Mouse (Mus musculus) embryonic facial prominence, embryonic 12.5 days (tissue): ENCODE data around the gene Gstm6. TPM values are rescaled to one million over a fixed set of nuclear protein-coding genes. Genes with fewer than 3 reads are reported as not detected.
"Not testable (repeated sequence)": the region's sequence is repeated elsewhere in the genome, so short reads cannot be mapped to it uniquely, and the experiment has no call there.

Experiments
- ATAC-seq: fragments of 200-750 bp; cut with Nextera tagmentation; 2 replicates; pipeline ENCODE4 v1.8.0; 2017; ENCODE audit not compliant: insufficient number of reproducible peaks, insufficient read depth, low FRiP score, low TSS enrichment
- H3K27ac ChIP-seq: fragments of 300-500 bp; sonication (generic); 2 replicates; pipeline ENCODE4 v1.5.1; 2016; ENCODE audit warnings: mild to moderate bottlenecking
- H3K27me3 ChIP-seq: fragments of 300-500 bp; sonication (generic); 2 replicates; pipeline ENCODE4 v1.6.1; 2016; ENCODE audit warnings: mild to moderate bottlenecking, moderate library complexity
- H3K36me3 ChIP-seq: fragments of 300-500 bp; sonication (generic); 2 replicates; pipeline ENCODE4 v1.6.1; 2016; ENCODE audit warnings: mild to moderate bottlenecking
- H3K4me1 ChIP-seq: fragments of 300-500 bp; sonication (generic); 2 replicates; pipeline ENCODE4 v1.6.1; 2016
- H3K4me2 ChIP-seq: fragments of 300-500 bp; sonication (generic); replicated peaks from 2 replicates; pipeline ENCODE4 v1.6.1; 2016; ENCODE audit warnings: mild to moderate bottlenecking, moderate library complexity
- H3K4me3 ChIP-seq: fragments of 300-500 bp; sonication (generic); 2 replicates; pipeline ENCODE4 v1.5.1; 2016; ENCODE audit warnings: mild to moderate bottlenecking
- H3K9ac ChIP-seq: fragments of 300-500 bp; sonication (generic); 2 replicates; pipeline ENCODE4 v1.6.1; 2016; ENCODE audit warnings: mild to moderate bottlenecking, moderate library complexity
- H3K9me3 ChIP-seq: fragments of 300-500 bp; sonication (generic); 2 replicates; pipeline ENCODE4 v1.6.1; 2016; ENCODE audit warnings: mild to moderate bottlenecking, moderate library complexity
- WGBS: fragments of 180-500 bp; shearing (Covaris S2); methylation state at CpG from one replicate; pipeline ENCODE4 v1.1.7; 2016; 5-methylcytosine and 5-hydroxymethylcytosine counted together
- polyA plus RNA-seq: library from polyadenylated mRNA; unstranded; fragments of >200 nt; fragmentation: Nextera tagmentation; extraction: Ambion mirVana; gene quantifications from 2 replicates; pipeline ENCODE4 v1.2.1, GENCODE M21; 2016

Gene Gstm6
- 10.9 and 12.7 TPM in 2 replicates for polyA plus RNA-seq

DNA sequence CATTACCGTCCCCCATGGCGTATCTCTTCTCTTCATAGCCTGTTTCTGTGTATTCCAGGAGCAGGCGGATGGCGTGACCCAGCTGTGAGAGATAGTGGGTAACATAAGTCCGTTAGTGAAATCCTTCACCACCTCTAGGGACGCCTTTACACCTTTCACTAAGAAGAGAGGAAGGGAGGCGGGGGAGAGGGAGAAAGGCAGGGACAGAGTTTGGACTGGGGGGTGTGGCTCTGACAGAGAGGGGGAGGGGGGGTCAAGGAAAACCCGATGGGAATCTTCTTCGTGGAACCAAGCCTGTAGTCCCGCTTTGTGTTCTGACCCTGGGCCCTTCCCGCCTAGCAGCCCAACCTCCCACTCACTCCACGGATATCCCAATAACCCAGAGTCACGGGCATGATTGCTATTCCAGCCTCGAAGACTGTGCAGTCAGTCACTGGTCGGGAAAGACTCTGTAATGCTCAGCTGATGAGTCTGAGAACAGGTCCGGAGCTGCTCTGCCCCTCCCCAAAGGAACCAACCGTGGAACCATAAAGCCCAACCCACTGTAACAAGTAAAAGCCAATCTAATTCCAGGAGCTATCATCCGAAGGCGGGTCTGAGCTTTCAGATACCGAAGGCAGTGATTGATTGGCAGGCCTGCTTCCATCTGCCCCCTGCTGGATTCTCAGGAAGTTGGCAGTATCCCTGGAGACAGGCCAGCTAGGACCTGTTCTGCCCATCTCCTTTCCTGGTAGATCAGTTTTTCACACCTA lies at the start of gene Gstm6:
Gene Gstm6, minus strand, starts transcription at position 511 of the 752 bp plus-strand sequence.
- Histone ChIP-seq H3K4me2 (peak within 1 kb of the TSS; percentile 49), H3K27ac (no peak within 1 kb of the TSS), H3K9me3 (no peaks in the 10 kb centered on the region), H3K36me3 (no peaks in the 10 kb centered on the region), H3K9ac (peak within 1 kb of the TSS; percentile 16), H3K4me1 (no peaks in the 10 kb centered on the region), H3K27me3 (peaks cover 4% of the 10 kb centered on the region; the same call in 1 of the 2 replicates), H3K4me3 (peak within 1 kb of the TSS; percentile 28)
- ATAC-seq: peak; percentile 26; the same call in 1 of the 2 replicates
- 13% methylated on average over 20 of the region's 20 CpGs for WGBS

DNA sequence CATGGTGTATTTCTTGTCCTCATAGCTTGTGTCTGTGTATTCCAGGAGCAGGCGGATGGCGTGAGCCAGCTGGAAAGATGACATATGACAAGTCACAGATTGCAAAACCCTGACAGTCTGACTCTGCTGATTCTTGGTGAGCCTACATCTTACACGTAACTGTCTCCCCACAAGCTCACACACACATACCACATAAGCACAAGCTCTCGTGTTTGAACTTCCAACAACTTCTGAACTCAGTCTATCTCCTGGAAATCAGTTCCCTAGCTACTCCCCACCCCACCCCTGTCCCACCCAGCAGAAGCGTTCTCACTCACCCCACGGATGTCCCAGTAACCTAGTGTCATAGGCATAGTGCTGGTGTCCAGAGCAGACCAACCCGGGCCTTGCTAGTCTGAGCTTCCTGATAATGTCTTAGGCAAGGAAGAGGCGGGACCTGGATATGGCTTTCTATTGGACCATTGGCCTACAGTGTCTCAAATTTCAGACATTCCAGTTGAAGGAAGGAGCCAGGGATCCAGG lies 42.6 kb upstream of the Gstm6 start, which contains the start of gene Gstm2:
Gene Gstm2, minus strand, starts transcription at position 413 of the 522 bp plus-strand sequence.
- Histone ChIP-seq H3K36me3 (no peaks in the 10 kb centered on the region), H3K9me3 (no peaks in the 10 kb centered on the region), H3K27me3 (no peaks in the 10 kb centered on the region), H3K9ac (no peak within 1 kb of the TSS), H3K4me3 (no peak within 1 kb of the TSS), H3K27ac (no peak within 1 kb of the TSS), H3K4me1 (peaks cover 4% of the 10 kb centered on the region; the same call in 1 of the 2 replicates), H3K4me2 (peak within 1 kb of the TSS; percentile 36)
- WGBS: 55% methylated on average over 8 of the region's 8 CpGs
- ATAC-seq: peak; percentile 74; the same call in 1 of the 2 replicates

DNA sequence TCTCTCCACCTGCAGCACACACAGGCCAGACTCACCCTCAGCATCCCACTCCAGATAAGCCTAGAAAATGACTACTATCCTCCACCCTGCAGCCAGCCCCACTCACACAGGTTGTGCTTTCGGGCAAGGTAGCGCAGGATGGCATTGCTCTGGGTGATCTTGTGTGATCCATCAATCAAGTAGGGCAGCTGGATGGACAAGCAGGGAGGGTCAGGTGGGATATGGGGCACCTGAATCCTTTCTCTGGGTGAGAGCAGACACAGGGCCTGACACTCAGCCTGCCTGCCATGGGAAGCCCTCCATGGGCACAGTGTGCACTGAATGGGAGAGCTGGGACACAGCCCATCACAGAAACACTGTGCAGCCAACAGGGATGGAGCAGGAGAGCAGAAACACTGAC lies 41.6 kb upstream of the Gstm6 start:
- H3K27me3 ChIP-seq, H3K36me3 ChIP-seq, H3K27ac ChIP-seq, H3K9ac ChIP-seq, H3K4me2 ChIP-seq, H3K4me3 ChIP-seq, ATAC-seq, H3K9me3 ChIP-seq, H3K4me1 ChIP-seq: not testable (repeated sequence)
- WGBS: 96% methylated on average over 2 of the region's 2 CpGs

DNA sequence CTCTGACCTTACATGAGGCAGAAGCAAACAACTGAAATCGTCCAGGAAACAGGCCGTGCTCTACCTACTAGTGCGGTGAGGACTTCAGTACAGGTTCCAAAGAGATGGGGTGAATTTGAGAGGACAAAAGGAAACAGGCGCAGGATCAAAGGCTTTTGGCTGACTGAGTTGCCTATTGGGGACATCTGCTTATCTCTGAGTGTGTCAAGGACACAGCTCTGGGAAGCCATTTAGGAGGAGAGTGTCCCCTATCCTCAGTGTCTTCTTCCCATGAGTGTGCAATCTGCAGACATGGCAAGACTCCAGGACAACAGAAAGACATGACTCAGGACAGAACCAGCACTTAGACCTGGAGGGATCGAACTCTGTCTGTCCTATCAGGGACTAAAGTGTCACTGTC lies 40.9 kb upstream of the Gstm6 start:
- Histone ChIP-seq H3K4me3 (no peak overlapping the region), H3K4me2 (no peak overlapping the region), H3K9me3 (no peaks in the 10 kb centered on the region), H3K9ac (no peak overlapping the region), H3K36me3 (no peaks in the 10 kb centered on the region), H3K27ac (no peak overlapping the region), H3K27me3 (no peaks in the 10 kb centered on the region), H3K4me1 (peaks cover 4% of the 10 kb centered on the region; the same call in 1 of the 2 replicates)
- no peak for ATAC-seq
- WGBS: 87% methylated on average over 5 of the region's 5 CpGs

DNA sequence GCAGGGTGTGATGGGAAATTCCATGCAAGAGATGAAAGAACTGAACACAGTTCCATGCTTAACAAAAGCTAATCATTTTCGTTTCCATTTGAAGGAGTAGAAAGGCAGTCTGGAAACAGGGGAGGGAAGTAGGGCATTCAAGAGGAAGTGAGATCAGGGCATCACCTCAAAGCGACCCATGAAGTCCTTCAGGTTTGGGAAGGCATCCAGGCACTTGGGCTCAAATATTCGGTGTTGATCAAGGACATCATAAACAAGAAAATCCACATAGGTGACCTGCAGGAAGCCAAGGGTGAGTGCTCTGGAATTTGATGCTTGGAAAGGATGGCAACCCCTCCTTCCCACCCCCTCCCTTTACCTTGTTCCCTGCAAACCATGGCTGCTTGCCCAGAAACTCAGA lies 40.2 kb upstream of the Gstm6 start:
- 64% methylated on average over 3 of the region's 3 CpGs for WGBS
- H3K27ac ChIP-seq: no peak overlapping the region

DNA sequence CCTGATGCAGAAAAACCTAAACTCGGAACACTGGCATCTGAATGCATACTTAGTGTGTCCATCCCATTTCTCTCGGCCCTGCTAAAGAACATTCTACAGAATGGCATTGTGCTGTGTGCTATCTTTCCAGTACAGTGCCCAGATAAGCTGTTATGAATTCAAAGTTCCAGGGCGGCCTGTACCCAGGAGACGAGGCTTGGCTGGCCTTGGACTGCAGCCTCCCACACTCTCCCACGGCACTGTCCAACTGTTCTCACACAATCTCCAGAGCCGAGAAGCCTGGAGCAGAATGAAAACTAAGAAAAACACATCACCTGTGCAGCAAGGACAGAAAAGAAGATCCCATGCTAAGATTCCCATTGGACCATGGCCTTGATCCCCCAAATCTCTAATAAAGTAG lies 39.2 kb upstream of the Gstm6 start:
- H3K4me2 ChIP-seq: no peak overlapping the region
- WGBS: 85% methylated on average over 6 of the region's 6 CpGs

More for the DNA sequence above, 40.2 kb upstream of the Gstm6 start:
- Histone ChIP-seq H3K9ac (no peak overlapping the region), H3K27me3 (no peaks in the 10 kb centered on the region), H3K4me3 (no peak overlapping the region), H3K9me3 (no peaks in the 10 kb centered on the region), H3K4me2 (no peak overlapping the region), H3K36me3 (no peaks in the 10 kb centered on the region), H3K4me1 (peaks cover 4% of the 10 kb centered on the region; the same call in 1 of the 2 replicates)
- ATAC-seq: no peak

DNA sequence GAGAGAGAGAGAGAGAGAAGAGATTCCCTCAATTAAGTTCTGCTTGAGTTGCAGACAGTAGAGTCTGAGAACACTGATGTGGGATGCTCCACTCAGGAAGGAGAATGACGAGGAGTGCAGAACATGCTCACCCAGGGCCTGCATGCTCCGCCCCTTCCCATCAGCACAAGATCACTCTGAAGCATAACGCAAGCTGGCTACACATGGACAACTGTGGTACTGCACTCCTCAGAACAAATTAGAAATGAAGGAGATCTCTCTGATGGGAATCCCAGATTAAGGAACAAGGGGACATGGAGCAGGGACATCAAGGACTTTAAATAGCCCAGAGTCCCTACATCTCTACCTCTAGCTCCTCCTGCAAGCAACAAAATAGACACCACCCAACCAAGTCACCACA lies 37.7 kb upstream of the Gstm6 start:
- Histone ChIP-seq H3K9me3 (no peaks in the 10 kb centered on the region), H3K27ac (no peak overlapping the region), H3K9ac (no peak overlapping the region), H3K27me3 (no peaks in the 10 kb centered on the region), H3K4me2 (no peak overlapping the region), H3K36me3 (no peaks in the 10 kb centered on the region), H3K4me1 (peaks cover 4% of the 10 kb centered on the region; the same call in 1 of the 2 replicates), H3K4me3 (no peak overlapping the region)
- WGBS: 71% methylated on average over 3 of the region's 3 CpGs
- ATAC-seq: no peak

More for the DNA sequence above, 39.2 kb upstream of the Gstm6 start:
- no peak overlapping the region for H3K27ac ChIP-seq
- no peaks in the 10 kb centered on the region for H3K36me3 ChIP-seq
- H3K9ac ChIP-seq: no peak overlapping the region
- no peak overlapping the region for H3K4me3 ChIP-seq
- ATAC-seq: no peak
- peaks cover 4% of the 10 kb centered on the region; the same call in 1 of the 2 replicates for H3K4me1 ChIP-seq
- H3K9me3 ChIP-seq: no peaks in the 10 kb centered on the region
- no peaks in the 10 kb centered on the region for H3K27me3 ChIP-seq

DNA sequence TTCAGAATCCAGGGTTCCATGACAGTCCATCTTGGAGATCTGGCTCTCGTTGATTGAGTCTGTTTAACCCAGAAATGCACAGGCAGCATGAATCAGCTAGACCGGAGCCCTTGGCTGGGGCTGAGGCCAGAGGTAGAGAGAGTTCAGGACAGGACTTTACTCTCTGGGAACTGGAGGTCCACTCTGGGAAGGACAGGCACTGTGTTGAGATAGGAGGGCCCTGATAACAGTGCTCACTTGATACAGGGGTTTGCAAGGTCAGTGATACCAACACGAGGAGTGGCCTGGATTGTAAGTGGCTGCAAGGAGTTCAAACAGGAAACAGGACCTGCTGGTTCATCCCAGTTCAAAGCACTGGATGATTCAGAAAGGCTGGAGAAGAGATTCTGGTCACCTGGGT lies 34.1 kb upstream of the Gstm6 start:
- H3K36me3 ChIP-seq: no peaks in the 10 kb centered on the region
- H3K4me1 ChIP-seq: no peaks in the 10 kb centered on the region
- no peak overlapping the region for H3K9ac ChIP-seq
- WGBS: 78% methylated on average over 3 of the region's 3 CpGs
- no peak for ATAC-seq
- no peaks in the 10 kb centered on the region for H3K27me3 ChIP-seq
- no peaks in the 10 kb centered on the region for H3K9me3 ChIP-seq
- H3K4me3 ChIP-seq: no peak overlapping the region
- no peak overlapping the region for H3K4me2 ChIP-seq
- no peak overlapping the region for H3K27ac ChIP-seq

DNA sequence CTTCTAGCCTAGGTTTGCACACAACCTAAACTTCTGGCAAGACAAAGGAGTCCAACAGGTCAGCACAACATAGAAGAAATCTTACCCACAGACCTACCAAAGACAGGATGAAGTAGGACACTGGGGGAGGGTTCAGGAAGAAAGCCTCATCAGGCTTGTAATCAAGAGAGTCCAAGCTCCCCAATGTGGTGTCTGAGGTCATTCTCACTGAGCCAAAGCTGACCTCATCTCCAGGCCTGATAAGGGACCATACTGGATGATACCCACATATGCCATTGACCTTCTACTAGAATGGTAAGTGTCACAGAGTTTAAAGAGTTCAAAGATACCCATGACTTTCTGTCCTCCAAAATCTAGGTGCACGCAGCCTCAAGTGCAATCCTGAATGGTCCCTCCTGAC lies 30.7 kb upstream of the Gstm6 start:
- no peak overlapping the region for H3K4me2 ChIP-seq
- no peaks in the 10 kb centered on the region for H3K36me3 ChIP-seq
- ATAC-seq: no peak
- H3K9ac ChIP-seq: no peak overlapping the region
- no peak overlapping the region for H3K4me3 ChIP-seq
- WGBS: 100% methylated on average over 1 of the region's 1 CpGs
- no peaks in the 10 kb centered on the region for H3K4me1 ChIP-seq
- no peak overlapping the region for H3K27ac ChIP-seq
- no peaks in the 10 kb centered on the region for H3K27me3 ChIP-seq
- H3K9me3 ChIP-seq: no peaks in the 10 kb centered on the region

DNA sequence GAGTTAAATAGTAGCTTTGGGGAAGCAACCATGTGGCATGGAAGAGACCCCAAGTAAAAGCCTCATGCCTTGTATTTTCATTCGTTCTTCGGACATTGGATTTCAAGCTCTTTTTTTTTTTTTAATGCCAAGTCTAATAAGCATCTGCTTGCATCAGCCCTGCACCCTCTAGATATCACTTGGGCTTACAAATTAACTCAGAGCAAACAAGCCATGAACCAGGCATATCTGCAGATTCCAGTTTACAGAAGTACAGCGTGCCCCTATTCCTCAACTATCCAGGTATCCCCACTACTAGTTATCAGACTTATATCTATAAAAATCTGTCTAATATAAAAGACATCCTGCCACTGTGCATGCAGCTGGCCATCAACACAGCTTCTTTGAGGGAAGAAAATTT lies 28.5 kb upstream of the Gstm6 start:
- H3K36me3 ChIP-seq: no peaks in the 10 kb centered on the region
- no peak overlapping the region for H3K27ac ChIP-seq
- no peaks in the 10 kb centered on the region for H3K4me1 ChIP-seq
- ATAC-seq: no peak
- no peaks in the 10 kb centered on the region for H3K27me3 ChIP-seq
- no peak overlapping the region for H3K9ac ChIP-seq
- H3K9me3 ChIP-seq: no peaks in the 10 kb centered on the region
- no peak overlapping the region for H3K4me2 ChIP-seq
- H3K4me3 ChIP-seq: no peak overlapping the region
- 82% methylated on average over 3 of the region's 3 CpGs for WGBS

DNA sequence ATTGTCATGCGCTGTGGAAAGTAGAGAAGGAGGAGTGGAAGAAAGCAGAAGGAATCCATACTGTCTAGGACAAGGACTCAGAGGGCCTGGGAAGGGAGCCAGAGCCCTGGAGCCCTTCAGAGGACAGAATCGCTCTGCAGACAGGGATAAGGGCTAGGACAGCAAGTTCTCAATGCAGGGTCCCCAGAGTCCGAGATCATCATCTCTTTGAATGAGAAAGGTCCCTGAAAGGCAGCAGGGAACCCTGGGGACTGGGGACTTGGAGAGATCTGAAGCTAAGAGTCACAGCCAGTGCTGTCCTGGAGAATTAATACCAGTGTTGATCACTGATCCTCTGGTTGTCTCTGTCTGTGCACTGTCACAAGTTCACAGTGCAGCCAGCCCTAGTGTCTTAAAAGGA lies 27.6 kb upstream of the Gstm6 start:
- not testable (repeated sequence) for ATAC-seq, H3K9ac ChIP-seq
- 59% methylated on average over 3 of the region's 3 CpGs for WGBS

DNA sequence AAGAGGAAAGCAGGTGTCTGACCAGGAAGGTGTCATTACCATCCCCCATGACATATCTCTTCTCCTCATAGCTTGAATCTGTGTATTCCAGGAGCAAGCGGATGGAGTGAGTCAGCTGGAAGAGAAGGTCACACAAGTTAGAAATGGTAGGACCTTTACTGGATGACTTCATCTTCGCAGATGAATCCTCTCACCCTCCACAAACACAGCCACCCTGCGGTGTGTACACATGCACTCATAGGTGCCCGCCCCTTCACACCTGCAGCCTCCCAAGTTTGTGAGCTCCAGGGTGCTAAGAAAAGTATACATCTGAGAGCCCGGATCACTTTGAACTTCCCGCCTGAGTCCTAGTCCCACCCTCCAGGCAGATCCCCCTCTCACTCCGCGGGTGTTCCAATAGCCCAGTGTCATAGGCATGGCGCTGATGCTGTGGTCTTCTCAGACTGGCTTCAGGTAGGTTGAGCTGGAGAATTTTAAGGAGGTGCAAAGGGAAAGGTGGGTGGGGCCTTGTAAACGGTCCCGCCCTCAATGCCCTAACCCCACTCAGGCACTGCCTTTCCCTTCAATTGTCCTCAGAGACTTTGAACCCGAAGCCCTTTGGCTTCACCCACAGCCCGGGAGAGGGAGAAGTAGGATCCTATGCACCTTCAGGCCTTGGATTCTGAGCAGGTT lies 25.3 kb upstream of the Gstm6 start, which contains the start of gene Gstm3:
Gene Gstm3, minus strand, starts transcription at position 560 of the 672 bp plus-strand sequence.
- WGBS: 64% methylated on average over 13 of the region's 13 CpGs
- Histone ChIP-seq H3K9me3 (no peaks in the 10 kb centered on the region), H3K36me3 (no peaks in the 10 kb centered on the region), H3K9ac (no peak within 1 kb of the TSS), H3K27ac (no peak within 1 kb of the TSS), H3K4me2 (no peak within 1 kb of the TSS), H3K4me3 (no peak within 1 kb of the TSS), H3K4me1 (no peaks in the 10 kb centered on the region), H3K27me3 (no peaks in the 10 kb centered on the region)
- no peak for ATAC-seq

More for the DNA sequence above, 27.6 kb upstream of the Gstm6 start:
- H3K4me2 ChIP-seq, H3K27ac ChIP-seq, H3K9me3 ChIP-seq, H3K4me3 ChIP-seq, H3K27me3 ChIP-seq, H3K4me1 ChIP-seq, H3K36me3 ChIP-seq: not testable (repeated sequence)
